Mouse (Mus musculus) limb, embryonic 10.5 days (tissue): ENCODE measurements around the gene Srebf2. TPM values are rescaled to one million over a fixed set of nuclear protein-coding genes. Genes with fewer than 3 reads are reported as not detected.

ENCODE experiments used
- DNase-seq: peaks from one replicate; pipeline ENCODE4 v3.0.0-alpha.2; 2017; ENCODE audit warnings: low spot score
- H3K27ac ChIP-seq: fragments of 300-500 bp; sonication (generic); 2 replicates; pipeline ENCODE4 v1.5.1; 2016; ENCODE audit warnings: mild to moderate bottlenecking
- H3K27me3 ChIP-seq: fragments of 300-500 bp; sonication (generic); 2 replicates; pipeline ENCODE4 v1.6.1; 2016; ENCODE audit warnings: low read depth, mild to moderate bottlenecking; ENCODE audit not compliant: poor library complexity, severe bottlenecking
- H3K36me3 ChIP-seq: fragments of 300-500 bp; sonication (generic); 2 replicates; pipeline ENCODE4 v1.6.1; 2016; ENCODE audit warnings: mild to moderate bottlenecking, moderate library complexity
- H3K4me1 ChIP-seq: fragments of 300-500 bp; sonication (generic); 2 replicates; pipeline ENCODE4 v1.6.1; 2016
- H3K4me3 ChIP-seq: fragments of 300-500 bp; sonication (generic); 2 replicates; pipeline ENCODE4 v1.5.1; 2016; ENCODE audit warnings: mild to moderate bottlenecking, moderate library complexity
- H3K9me3 ChIP-seq: fragments of 300-500 bp; sonication (generic); replicated peaks from 2 replicates; pipeline ENCODE4 v1.6.1; 2016; ENCODE audit warnings: mild to moderate bottlenecking
- WGBS: fragments of 180-500 bp; shearing (Covaris S2); methylation state at CpG from one replicate; pipeline ENCODE4 v1.1.7; 2016; 5-methylcytosine and 5-hydroxymethylcytosine counted together
- polyA plus RNA-seq: library from polyadenylated mRNA; unstranded; fragments of >200 nt; fragmentation: Nextera tagmentation; extraction: Ambion mirVana; gene quantifications from 2 replicates; pipeline ENCODE4 v1.2.1, GENCODE M21; 2016

Gene Srebf2
- polyA plus RNA-seq, 1 experiment from 2014 or later: 190 TPM

DNA sequence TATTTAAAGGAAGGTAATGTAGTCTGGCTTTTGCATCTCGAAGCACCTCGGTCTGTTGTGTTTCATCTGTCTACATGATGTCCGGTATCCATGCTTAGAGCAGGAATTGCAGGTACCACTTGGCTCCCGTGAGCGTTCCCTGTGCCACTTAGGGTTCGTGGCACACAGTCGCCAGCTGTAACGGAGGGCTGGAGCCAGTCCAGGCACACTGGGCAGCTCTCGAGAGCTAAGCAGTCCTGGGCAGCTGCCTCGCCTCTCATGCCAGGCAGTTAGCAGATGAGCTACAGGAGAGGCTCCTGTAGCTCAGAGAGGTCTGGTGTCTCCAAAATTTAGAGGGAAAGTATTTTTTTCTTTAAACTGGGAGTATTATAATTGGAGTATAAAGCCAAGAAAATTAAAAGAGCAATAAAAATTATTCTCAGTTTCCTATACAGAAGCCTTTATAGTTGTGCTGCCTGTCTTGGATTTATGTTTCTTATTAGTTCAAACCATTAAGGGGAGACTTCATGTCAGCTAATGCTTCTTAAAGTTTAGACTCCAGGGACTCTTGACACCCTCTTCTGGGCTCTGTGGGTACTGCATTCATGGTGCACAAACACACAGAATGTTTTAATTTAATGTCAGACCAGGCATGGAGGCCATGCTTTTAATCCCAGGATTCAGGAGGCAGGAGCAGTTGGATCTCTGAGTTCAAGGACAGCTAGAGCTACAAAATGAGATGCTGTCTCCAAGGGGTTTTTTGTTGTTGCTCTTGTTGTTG lies 41.7 kb downstream of the Srebf2 start:
- WGBS: 95% methylated on average over 10 of the region's 10 CpGs
- H3K27ac ChIP-seq: no peak overlapping the region
- H3K36me3 ChIP-seq: peaks cover 100% of the 10 kb centered on the region
- no peaks in the 10 kb centered on the region for H3K9me3 ChIP-seq
- H3K27me3 ChIP-seq: no peaks in the 10 kb centered on the region
- no peak overlapping the region for H3K4me3 ChIP-seq
- no peak for DNase-seq
- no peaks in the 10 kb centered on the region for H3K4me1 ChIP-seq

DNA sequence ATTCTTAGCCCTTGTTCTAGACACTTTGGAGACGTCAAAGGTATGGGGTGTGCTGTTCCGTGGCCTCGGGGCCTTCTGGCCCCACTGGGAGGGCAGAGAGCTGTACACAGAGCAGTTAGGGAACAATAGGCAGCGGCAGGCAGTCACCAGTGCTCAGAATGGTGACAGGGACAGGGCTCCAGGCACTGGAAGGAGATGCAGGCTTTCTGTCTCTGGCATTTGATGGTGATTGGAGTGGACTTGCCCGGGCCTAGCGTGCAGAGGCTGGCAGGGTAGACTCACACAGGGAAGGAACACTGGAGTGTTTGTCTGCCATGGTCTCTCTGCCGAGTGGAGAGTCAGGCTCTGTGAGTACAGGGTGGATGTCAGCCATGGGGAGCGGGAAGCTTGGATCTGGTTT lies 45.6 kb downstream of the Srebf2 start:
- DNase-seq: no peak
- Histone ChIP-seq H3K36me3 (peaks cover 100% of the 10 kb centered on the region), H3K27me3 (no peaks in the 10 kb centered on the region), H3K9me3 (no peaks in the 10 kb centered on the region), H3K4me1 (no peaks in the 10 kb centered on the region), H3K27ac (no peak overlapping the region), H3K4me3 (no peak overlapping the region)
- WGBS: 92% methylated on average over 8 of the region's 8 CpGs

DNA sequence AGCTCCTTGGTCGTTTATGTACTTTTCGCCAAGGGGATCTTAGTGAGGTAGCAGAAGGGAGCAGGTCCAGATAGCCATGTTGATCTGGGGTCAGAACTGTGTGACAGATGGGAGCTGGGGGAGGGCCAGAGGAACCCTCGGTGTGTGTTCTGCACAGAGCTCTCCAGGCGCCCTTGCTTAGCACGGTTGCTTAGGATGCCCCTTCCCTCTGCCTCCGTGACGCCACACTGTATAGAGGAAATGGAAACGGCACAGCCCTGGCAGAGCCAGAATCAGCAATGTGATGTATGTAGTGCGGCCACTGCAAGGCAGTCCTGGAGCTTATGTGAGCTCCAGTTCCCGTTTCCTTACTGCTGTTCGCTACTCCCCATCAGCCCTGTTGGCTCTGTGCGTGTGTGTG lies 49.3 kb downstream of the Srebf2 start:
- no peak for DNase-seq
- 93% methylated on average over 12 of the region's 12 CpGs for WGBS
- H3K4me1 ChIP-seq: no peaks in the 10 kb centered on the region
- peaks cover 100% of the 10 kb centered on the region for H3K36me3 ChIP-seq
- no peaks in the 10 kb centered on the region for H3K27me3 ChIP-seq
- H3K4me3 ChIP-seq: no peak overlapping the region
- no peaks in the 10 kb centered on the region for H3K9me3 ChIP-seq
- H3K27ac ChIP-seq: no peak overlapping the region

DNA sequence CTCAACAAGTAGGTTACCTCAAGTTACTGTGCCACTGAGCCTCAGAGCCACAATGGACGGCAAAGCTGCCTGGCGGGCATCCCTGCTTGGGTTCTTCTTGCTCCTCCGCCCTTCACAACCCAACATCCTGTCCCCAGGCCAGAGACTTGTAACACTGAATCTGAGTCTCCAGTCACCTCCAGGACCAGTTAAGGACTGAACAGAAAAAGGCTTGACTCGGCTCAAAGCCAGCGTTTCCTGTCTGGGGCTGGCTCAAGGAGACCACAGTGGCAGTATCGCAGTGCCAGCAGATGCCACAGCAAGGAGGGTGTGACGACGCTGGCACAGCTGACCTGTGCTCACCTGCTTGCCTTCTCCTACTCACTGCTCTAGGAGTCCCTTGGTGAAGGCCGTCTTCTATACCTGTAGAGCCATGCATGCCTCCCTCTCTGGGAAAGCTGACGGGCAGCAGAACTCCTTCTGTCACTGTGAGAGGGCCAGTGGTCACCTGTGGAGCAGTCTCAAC lies 50.3 kb downstream of the Srebf2 start:
- H3K9me3 ChIP-seq: no peaks in the 10 kb centered on the region
- no peak for DNase-seq
- WGBS: 96% methylated on average over 10 of the region's 10 CpGs
- no peak overlapping the region for H3K27ac ChIP-seq
- H3K4me3 ChIP-seq: no peak overlapping the region
- no peaks in the 10 kb centered on the region for H3K27me3 ChIP-seq
- no peaks in the 10 kb centered on the region for H3K4me1 ChIP-seq
- H3K36me3 ChIP-seq: peaks cover 100% of the 10 kb centered on the region

DNA sequence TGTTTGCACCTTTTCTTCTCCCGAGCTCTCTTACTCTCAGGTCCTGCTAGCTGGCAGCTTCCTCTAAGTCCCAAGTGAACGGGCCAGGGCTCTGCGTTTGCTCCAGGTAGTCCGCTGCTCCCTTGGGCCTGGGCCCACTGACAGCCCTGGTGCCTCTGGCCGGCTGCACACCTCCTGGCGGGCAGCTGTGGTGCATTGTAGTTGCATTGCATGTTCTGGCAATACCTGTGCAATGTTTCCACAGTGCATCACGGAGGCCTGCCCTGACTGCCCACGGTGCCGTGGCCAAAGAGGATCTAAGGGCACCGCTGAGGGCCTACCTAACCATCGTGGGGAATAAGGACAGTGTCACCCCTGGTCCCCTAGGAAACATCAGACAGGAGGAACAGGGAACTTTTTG lies 51.0 kb downstream of the Srebf2 start:
- Histone ChIP-seq H3K27ac (no peak overlapping the region), H3K9me3 (no peaks in the 10 kb centered on the region), H3K36me3 (peaks cover 100% of the 10 kb centered on the region), H3K27me3 (no peaks in the 10 kb centered on the region), H3K4me3 (no peak overlapping the region), H3K4me1 (no peaks in the 10 kb centered on the region)
- WGBS: 94% methylated on average over 11 of the region's 11 CpGs
- no peak for DNase-seq

DNA sequence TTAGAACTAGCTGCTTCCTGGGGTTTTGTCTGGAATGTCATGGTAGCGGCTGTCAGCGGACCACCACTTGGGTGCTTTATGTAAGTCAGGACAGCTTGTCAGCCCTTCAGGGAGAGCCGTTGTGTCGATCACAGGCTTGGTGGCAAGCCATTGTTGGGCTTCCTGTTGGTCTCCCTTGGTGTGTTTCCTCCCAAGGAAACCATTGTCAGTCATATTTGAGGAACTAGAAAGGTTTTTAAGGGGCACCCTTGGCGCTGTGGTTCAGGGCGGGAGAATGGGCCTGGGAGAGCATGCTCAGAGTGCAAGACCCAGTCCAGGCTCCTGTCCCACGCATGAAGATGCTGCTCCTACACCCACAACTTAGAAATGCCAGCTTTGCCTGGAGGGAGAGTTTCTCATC lies 51.4 kb downstream of the Srebf2 start:
- no peak for DNase-seq
- Histone ChIP-seq H3K27me3 (no peaks in the 10 kb centered on the region), H3K4me1 (no peaks in the 10 kb centered on the region), H3K27ac (no peak overlapping the region), H3K9me3 (no peaks in the 10 kb centered on the region), H3K4me3 (no peak overlapping the region), H3K36me3 (peaks cover 100% of the 10 kb centered on the region)
- 94% methylated on average over 7 of the region's 7 CpGs for WGBS

DNA sequence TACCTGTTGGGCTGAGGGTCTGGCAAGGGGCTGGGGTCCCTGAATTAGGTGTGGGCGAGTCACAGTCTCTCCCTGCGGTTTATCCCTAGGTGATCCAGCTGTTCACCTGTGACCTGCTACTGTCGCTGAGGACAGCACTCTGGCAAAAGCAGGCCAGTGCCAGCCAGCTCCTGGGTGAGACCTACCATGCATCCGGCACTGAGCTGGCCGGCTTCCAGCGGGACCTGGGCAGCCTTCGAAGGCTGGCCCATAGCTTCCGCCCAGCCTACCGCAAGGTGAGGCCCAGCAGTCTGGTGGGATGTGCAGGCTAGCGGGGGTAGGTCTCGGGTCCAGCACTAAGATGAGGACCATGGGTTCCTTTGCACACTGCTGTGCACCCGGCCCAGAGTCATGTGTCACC lies 52.6 kb downstream of the Srebf2 start:
- H3K9me3 ChIP-seq: no peaks in the 10 kb centered on the region
- no peak for DNase-seq
- H3K27ac ChIP-seq: peak overlapping the region; percentile 14; the same call in 1 of the 2 replicates
- H3K4me3 ChIP-seq: no peak overlapping the region
- peaks cover 4% of the 10 kb centered on the region for H3K27me3 ChIP-seq
- peaks cover under 1% of the 10 kb centered on the region; the same call in 1 of the 2 replicates for H3K4me1 ChIP-seq
- peaks cover 100% of the 10 kb centered on the region for H3K36me3 ChIP-seq
- 90% methylated on average over 12 of the region's 12 CpGs for whole genome bisulfite sequencing

DNA sequence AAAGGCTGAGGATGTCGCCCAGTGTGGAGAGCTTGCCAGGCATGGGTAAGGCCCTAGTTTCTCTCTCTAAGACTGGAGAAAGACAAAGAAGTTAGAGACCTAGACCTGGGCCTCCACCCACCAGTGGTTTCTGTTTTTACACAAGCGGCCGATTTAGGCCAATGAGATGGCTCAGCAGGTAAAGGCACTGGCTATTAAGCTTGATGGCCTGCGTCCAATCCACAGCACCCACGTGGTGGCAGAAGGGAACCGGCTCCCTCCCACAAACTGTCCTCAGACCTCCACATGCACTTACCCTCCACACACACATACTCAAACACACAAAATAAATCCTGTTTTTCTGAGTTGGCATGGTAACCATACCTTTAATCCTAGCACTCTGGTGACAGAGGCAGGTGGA lies 55.1 kb downstream of the Srebf2 start:
- WGBS: 91% methylated on average over 6 of the region's 6 CpGs
- Histone ChIP-seq H3K27me3 (peaks cover 30% of the 10 kb centered on the region), H3K9me3 (no peaks in the 10 kb centered on the region), H3K36me3 (peaks cover 99% of the 10 kb centered on the region), H3K4me1 (peaks cover 19% of the 10 kb centered on the region), H3K27ac (no peak overlapping the region), H3K4me3 (no peak overlapping the region)
- DNase-seq: no peak

DNA sequence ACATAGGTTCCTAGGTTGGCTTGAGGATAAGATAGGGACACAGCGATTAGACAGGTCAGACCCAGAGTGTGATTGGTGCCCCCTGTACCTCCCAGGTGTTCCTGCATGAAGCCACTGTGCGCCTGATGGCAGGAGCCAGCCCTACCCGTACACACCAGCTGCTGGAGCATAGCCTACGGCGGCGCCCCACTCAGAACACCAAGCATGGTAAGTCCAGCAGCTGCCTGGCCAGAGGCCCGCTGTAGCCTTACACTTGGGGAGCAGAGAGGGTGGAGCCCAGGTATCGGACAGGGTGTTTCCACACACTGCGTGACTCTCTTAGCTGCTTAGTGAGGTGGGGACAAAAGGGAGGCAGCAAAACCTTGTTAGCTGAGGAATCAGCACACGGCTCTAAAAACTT lies 56.1 kb downstream of the Srebf2 start:
- Histone ChIP-seq H3K27ac (no peak overlapping the region), H3K4me1 (peaks cover 26% of the 10 kb centered on the region), H3K27me3 (peaks cover 40% of the 10 kb centered on the region), H3K4me3 (no peak overlapping the region), H3K36me3 (peaks cover 90% of the 10 kb centered on the region), H3K9me3 (no peaks in the 10 kb centered on the region)
- no peak for DNase-seq
- 94% methylated on average over 10 of the region's 10 CpGs for WGBS

DNA sequence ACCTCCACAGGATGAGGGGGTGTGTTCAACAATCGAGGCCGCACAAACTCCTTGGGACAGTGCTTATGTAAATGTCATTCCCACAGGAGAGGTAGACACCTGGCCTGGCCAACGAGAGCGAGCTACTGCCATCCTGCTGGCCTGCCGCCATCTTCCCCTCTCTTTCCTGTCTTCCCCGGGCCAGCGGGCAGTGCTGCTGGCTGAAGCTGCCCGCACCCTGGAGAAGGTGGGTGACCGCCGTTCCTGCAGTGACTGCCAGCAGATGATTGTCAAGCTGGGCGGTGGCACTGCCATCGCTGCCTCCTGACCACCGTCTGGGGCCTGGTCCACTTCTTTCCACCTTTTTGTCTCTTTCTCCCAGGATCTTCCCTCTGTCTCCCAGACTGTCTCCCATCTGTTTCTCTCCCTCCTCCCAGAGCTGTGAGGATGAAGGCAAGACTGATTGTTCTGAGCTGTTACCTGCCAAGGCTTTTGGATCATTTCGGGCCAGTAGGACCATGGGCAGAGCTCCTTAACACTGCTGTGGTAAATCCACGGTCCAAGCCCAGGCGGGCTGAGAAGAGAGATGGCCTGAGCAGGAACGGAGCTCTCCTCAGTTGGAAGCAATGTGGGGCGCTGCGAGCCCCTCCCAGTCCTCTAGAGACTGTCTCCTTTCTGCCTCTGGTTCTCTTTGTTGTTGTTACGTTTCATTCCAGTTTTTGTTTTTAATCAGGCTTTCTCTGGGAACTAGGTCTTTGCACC lies 56.8 kb downstream of the Srebf2 start:
- Histone ChIP-seq H3K27ac (no peak overlapping the region), H3K9me3 (no peaks in the 10 kb centered on the region), H3K27me3 (peaks cover 47% of the 10 kb centered on the region), H3K36me3 (peaks cover 85% of the 10 kb centered on the region), H3K4me1 (peaks cover 26% of the 10 kb centered on the region), H3K4me3 (no peak overlapping the region)
- 87% methylated on average over 20 of the region's 20 CpGs for WGBS
- no peak for DNase-seq

DNA sequence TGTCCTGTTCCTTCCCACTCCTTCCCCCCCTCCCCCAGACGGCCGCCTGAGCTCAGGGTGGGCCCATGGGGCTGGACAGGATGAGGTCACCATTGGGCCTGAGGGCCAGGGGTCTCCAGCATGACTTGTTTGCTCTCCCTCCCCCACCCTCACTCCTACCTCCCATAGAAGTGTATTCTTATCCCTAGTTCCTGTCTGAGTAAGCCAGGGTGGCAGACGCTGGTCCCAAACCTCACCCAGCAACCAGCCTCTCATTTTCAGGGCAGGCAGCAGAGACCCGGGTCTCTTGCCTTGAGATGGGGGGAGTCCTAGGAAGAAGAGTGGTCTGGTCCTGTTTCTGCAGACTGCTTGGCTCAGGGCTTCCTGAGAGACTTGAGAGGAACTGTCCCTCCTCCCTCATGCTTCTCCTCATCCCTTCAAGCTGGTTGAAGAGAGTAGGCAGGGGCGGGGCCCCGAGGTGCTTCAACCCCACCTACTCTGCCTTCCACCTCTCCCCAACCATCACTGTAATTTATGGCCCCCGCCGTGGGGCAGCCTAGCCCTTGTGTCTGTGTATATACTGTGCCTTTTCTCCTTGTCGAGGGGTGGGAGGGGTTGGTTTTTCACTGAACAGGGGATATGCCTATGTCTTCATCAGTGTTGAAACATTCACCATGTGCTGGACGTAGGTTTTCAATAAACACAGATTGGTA lies 57.8 kb downstream of the Srebf2 start:
- 57% methylated on average over 10 of the region's 10 CpGs for WGBS
- peaks cover 26% of the 10 kb centered on the region for H3K4me1 ChIP-seq
- DNase-seq: no peak
- no peak overlapping the region for H3K27ac ChIP-seq
- H3K36me3 ChIP-seq: peaks cover 74% of the 10 kb centered on the region
- no peak overlapping the region for H3K4me3 ChIP-seq
- H3K27me3 ChIP-seq: peaks cover 57% of the 10 kb centered on the region
- no peaks in the 10 kb centered on the region for H3K9me3 ChIP-seq

DNA sequence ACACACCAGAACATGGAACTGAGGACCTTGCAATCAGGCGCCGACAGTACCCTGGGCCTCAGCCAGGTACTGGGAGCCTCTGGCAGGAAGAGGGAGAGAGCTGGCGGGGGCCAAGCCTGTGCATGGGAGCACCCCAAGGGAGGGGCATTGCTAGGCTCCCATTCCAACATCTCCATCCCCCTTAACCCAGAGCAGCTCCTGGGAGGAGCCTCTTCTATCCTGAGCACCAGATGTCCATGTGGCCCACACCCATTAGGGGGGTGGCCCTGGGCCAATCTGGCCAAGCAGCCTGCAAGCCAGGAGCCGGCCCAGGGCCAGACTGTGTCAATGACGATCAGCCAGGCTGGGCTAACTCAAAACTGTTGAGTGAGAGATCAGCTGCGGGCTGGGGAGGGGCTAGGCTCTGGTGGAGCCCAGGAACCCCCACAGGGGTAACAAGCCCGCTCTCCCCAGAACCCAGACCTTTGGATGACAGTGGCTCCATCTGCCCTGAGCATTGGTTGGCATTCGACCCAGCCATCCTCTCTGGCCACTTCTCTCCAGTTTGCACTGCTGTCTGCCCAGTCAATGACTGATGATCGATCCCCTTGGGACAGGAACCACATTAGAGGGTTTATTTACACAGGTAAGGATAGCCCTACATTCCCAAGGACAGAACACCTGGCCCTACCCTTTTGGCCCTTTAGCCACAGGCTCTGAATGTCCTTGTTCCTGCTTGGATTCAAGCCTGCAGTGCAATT lies 59.6 kb downstream of the Srebf2 start:
- H3K4me3 ChIP-seq: no peak overlapping the region
- H3K36me3 ChIP-seq: peaks cover 57% of the 10 kb centered on the region
- no peak overlapping the region for H3K27ac ChIP-seq
- peaks cover 74% of the 10 kb centered on the region for H3K27me3 ChIP-seq
- no peak for DNase-seq
- H3K9me3 ChIP-seq: no peaks in the 10 kb centered on the region
- H3K4me1 ChIP-seq: peaks cover 31% of the 10 kb centered on the region
- 51% methylated on average over 9 of the region's 9 CpGs for WGBS
